Mouse (Mus musculus) urinary bladder, adult 2 months (tissue): ENCODE measurements around the gene Arfgap2. TPM values are rescaled to one million over a fixed set of nuclear protein-coding genes. Genes with fewer than 3 reads are reported as not detected.
A peak's percentile ranks its signal among the peaks of the same experiment; 100 is the strongest.
"Not testable (repeated sequence)": the region's sequence is repeated elsewhere in the genome, so short reads cannot be mapped to it uniquely, and the experiment has no call there.

Source experiments
- DNase-seq: peaks from one replicate; pipeline ENCODE4 v3.0.0; 2022; ENCODE audit warnings: low spot score
- polyA plus RNA-seq: library from polyadenylated mRNA; depleted of rRNA; stranded (reverse); fragments of >200 nt; gene quantifications from 2 replicates; pipeline ENCODE4 v1.2.3, GENCODE M21; 2012; rRNA removed

Arfgap2 gene
- 30.7 and 41.6 TPM in 2 replicates for polyA plus RNA-seq

DNA sequence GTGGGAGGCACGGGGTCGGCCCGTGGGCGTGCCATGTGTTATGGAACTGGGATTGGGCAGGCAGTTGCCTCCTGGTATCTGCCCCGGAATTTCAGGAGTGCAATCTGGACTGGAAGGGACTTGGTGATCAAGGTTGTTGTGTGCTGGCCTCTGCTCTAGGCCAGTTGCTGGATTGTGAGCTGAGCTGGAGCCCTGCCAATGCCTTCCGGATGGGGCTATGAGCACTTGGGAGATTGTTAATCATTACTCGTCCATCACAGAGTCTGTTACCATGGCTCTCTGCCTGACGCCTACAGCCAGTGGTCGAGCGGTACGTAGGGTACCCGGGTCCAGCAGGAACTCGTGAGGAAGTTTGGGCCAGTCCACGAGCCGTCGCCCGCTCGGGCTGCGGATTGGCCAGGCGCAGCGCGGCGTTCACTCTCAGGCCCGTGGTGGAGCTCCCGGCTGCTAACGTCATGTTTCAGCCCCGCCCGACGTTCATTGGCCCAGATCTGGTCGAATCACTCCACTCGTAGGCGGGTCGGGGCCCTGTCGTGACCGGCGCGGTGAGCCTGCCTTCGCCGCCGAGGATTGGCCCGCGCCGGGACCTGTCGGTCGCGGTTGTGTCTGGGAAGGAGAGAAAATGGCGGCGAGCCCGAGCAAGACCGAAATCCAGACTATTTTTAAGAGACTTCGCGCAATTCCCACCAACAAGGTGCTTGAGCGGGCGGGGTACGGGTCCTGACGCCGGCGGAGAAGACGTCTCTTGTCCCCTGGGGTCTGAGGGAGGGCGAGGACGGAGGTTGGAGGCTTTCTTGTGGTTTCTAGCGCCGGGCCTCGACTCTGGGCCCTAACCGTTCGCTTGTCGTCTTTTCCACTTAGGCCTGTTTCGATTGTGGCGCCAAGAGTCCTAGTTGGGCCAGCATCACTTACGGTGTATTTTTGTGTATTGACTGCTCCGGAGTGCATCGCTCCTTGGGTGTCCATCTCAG, at the start of gene Arfgap2:
Arfgap2 (plus strand) TSS at position 264 of the 971 bp plus-strand sequence.
- DNase-seq, result peak; percentile 93

DNA sequence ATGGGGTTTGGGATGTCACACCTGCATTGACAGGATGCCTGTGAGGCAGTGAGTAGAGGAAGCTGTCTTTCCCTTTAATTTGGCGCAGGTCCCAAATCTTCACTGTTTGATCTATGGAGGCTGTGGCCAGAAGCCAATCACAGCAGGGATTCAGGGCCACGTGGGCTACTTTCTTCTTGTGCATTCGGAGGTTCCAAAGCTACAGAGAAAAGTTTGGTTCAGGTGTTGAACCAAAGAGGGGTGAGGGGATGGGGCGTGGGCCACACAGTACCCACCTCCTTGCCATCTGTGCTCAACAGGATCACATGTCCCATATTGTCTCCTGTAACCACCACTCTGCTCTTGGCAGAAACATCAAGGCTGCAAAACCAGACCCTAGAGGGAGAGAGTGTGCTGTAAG, 47.7 kb upstream of the Arfgap2 start:
- DNase-seq, result no peak

DNA sequence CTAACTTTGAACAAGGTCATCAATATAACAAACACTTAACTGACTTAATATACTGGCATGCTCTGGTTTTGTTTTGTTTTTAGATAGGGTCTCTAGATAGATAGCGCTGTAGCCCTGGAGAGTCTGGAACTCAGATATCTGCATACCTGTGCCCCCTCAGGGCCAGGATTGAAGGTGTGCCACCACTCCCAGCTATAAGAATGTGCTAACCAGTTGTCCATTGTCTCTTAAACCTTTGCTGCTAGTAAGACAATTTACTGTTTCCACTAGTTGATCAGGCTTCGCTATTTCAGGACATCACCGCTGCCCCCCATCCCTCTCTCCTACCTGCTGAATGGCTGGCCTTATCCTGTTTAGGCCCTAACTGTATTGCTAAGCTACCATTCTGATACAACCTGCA, 44.3 kb upstream of the Arfgap2 start:
- DNase-seq, result no peak

DNA sequence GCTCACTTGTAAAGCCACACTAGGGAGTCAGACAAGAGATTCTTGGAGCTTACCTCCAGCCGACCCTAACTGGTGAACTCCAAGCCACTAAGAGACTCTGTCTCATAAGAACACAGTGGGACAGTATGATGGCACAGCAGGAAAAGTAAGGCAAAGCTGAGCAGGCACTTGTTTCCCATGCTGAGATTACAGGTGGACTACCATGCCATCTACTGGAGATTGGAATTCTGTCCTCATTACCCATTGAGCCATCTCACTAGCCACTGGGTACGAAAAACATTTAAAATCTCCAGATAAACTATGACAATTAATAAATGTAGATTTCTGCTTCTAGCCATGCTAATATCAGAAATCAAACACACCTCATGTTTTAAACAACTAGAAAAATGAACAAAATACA, 41.2 kb upstream of the Arfgap2 start:
- DNase-seq, result no peak

DNA sequence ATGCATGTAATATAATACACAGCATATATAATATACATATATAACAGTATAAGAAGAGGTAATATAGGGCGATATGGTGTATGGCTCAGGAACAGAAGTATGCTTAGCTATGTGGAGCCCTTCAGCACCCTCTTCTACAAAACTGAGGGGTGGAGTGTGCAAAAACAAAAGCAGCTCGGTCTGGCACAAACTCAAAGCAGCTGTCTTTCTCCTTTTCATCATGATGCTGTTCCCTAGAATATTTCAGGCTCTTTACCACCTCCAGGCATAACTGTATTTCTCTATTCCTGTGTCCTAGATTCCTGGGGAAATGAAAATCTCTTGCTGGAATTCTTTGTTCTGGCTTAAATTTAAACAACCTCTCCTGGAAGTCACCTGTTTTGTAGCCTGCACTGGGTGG, 35.0 kb upstream of the Arfgap2 start:
- DNase-seq, result no peak

DNA sequence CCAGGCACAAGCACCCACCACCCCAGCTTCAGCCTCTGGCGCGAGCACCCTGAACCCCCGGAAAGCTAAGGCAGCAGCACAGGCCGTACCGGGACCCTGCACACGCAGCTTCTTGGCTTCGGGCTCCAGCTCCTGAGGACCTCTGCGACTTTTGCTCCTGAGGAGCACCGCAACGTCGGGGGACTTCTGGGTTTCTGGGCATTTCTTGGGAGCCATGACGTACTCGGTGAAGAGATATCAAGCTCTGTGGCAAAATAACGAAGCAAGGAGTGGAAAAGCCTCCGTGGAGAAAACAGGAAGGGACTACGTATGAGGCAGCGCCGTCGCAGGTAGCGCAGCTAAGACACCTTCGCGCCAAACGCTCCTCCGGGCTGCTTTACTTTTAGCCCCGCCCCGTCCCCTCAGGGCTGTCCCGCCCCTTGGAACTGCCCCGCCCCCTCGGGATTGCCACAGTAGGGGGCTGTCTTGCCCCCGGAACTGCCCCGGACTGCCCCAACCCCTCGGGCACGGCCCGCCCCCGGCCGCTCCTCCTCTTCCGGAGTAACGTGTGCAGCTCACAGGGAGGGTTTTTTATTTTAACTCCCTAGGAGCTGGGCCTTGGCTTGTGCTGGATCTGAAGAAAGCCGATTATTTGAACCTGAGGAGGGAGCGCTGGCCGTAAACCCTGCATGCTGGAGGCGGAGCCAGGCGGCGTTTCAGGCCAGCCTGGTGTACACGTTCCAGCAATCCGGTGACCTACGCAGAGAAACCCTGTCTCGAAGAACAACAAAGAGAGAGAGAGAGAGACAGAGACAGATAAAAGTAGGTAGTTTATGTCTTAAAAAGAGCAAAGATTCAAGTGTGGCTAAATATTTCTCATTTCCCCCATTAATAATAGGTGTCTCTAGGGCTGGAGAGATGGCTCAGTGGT, 27.9 kb upstream of the Arfgap2 start, which contains the start of gene Ddb2:
Ddb2 (minus strand) TSS at position 382 of the 910 bp plus-strand sequence.
- DNase-seq, result peak; percentile 75

DNA sequence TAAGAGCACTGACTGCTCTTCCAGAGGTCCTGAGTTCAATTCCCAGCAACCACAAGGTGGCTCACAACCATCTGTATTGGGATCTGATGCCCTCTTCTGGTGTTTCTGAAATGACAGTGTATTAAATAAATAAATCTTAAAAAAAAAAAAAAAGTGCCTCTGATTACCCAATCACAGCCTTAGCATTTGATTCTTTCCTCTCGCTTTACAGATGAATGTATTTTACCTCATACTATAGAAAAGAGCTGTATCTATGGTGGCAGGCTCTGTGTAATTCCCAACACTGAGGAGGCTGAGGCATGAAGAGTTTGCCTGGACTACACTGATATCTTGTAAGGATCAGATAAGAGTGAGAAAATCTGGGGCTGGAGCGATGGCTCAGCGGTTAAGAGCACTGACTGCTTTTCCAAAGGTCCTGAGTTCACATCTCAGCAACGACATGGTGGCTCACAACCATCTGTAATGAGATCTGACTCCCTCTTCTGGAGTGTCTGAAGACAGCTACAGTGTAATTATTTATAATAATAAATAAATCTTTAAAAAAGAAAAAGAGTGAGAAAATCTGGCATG, 27.2 kb upstream of the Arfgap2 start:
- DNase-seq, result not testable (repeated sequence)

DNA sequence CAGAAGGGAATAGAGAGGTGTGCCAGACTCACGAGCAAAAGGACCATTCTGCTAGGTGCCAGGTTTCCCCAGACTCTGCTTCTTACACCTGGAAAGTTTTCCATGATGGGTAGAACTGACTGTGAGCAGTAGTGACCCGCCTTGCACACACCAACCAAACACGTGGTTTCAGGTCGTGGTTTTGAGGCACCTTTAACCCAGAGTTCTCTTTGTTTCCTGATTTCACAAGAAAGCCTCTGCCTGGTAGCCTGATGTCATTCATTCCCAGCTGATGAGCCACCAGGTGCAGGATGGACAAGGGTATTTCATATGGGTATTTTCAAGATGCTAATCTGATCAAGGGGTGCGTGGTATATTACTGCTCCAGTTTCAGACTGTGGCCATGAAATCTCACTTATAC, 22.2 kb upstream of the Arfgap2 start:
- no peak for DNase-seq

DNA sequence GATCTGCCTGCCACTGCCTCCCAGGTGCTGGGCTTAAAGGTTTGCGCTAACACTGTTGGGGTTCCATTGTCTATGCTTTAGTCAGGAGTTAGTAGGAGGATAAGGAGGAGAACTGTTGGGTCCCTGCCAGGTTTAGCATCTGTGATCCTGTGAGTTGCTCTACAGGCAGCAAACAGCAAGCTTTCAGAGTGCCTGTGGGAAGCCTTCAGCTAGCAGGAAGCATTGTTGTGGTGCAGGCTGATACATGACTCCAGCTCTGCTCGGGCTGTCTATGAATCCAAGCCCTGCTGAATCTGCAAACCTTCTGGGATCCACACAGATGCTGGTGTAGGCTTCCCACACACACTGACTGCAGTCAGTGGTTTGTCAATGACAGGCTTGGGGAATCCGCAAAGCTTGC, 21.4 kb upstream of the Arfgap2 start:
- DNase-seq, result no peak

DNA sequence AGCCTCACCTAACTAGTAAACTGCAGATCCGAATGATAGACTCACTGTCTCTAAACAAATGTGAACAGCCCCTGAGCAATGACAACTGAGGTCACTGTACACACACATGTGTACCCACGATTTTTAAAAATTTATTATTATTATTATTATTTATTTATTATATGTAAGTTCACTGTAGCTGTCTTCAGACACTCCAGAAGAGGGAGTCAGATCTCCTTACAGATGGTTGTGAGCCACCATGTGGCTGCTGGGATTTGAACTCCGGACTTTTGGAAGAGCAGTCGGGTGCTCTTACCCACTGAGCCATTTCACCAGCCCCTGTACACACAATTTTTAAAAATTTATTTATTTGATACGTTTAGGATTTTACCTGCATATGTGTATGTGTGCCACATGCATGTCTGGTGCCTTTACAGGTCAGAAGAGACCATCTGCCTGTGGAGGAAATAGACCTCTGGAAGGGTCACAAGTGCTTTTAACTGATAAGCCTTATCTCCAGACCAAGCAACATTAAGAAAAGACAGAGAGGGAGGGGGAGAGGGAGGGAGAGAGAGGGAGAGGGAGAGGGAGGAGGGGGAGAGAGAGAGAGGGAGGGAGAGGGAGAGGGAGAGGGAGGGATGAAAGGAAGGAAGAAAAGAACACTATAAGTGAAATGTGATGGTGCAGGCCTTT, 20.1 kb upstream of the Arfgap2 start:
- no peak for DNase-seq

DNA sequence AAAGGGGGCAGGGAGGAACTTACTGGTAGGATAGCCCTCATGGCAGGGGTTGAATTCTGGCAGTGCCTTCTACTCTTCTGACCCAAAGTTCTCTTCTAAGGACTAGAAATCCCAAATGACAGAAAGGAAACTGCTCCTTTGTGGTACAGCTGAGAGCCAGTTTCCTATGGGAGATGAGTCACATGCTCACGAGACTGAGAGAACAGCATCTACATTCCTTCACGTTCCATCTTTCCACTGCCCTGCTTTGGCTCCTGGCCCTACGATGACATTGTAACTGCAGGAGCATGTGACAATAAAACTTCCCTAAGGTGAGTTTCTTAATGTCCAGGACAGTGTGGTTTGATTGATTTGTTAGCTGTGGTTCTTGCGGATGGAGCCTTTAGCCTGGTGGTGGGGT, 16.4 kb upstream of the Arfgap2 start:
- no peak for DNase-seq

DNA sequence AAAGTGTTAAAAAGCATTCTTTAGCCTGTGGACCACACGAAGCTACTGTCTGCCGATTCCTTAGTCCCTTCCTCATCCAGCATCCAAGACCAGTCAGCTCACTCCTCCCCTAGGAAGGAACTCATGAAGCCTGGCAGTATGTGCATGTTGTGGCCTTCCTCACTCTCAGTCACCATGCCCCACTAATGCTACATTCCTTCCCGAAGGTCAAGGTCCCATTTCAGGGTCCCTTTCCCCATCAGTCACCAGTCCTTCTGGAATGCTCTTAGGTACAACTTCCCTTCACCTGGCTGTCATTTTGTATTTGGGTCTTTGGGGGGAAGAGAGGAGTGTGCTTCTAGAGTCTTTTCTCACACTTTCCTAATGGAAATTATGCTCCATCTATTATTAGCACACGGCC, 12.8 kb upstream of the Arfgap2 start:
- DNase-seq, result no peak

DNA sequence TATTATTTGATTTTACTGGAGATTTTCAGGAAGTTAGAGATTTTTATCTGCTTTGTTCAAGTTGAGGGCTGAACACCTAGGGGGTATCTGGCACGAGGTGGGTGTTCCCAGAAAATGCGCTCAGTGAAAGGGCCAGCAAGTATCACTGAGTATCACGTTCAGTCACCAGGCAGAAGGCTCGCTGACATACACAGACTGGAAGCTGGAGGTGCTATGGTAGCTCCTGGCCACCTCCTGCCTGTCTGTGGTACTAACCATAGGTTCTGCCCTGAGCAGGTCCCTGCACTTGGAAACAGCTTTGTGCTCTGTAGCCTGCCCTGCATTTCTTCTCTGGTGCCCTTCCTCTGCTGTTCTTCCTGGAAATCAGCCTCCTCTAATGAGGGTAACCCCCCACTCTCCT, 12.3 kb upstream of the Arfgap2 start:
- no peak for DNase-seq

DNA sequence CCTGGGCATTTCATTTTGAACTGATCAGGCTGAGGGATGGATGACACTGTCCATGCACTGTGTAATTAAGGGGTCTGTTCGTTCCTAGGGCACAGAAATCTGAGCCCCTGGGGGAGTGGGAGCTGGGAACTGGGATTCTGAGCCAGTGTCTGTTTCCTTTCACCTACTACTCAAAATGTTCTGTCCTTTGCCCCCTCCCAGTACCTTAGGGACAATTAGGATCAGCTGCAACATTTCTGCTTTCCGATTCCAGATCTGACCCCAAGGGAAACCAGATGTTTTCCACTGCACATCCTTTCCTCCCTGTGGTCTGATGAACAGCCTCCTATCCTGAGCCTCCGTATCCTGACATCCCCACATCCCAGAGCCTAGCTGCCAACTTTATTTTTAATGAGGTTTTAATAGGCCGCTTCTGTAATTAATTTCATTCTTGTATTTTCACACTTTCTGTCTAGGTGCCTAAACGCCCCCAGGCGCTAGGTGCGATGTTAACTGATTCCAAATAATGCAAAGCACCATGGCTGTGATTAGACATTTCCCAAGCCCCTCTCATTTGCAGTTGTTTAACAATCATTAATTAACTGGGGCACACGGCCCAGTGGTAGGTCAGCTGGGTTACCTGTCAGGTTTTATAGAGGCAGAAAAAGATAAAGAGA, 9.9 kb upstream of the Arfgap2 start:
- DNase-seq, result no peak

DNA sequence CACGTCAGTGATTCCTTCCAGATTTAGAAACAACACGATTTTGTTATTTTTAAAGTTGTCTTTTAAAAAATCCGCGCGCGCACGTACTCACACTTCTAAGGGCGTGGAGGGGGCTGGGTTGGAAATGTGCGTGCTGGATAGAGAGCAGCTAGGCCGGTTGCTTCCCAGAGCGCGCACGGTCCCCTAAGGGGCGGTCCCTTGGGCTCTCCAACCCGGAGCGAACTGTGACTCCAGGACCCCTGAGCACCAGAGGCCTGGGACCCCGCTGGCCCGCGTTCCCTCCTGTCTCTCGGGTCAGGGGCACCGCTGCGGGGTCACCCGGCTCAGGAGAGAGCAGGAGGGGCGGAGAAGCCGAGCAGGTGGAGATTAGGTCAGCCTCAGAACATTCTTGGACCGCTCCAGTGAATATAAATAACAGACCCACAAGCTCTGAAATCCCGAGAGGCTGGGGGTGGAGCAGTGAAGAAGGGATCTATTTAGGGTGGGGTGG, 9.1 kb upstream of the Arfgap2 start, which contains the start of gene Pacsin3:
Pacsin3 (plus strand) TSS at position 294 of the 490 bp plus-strand sequence.
- DNase-seq, result no peak

DNA sequence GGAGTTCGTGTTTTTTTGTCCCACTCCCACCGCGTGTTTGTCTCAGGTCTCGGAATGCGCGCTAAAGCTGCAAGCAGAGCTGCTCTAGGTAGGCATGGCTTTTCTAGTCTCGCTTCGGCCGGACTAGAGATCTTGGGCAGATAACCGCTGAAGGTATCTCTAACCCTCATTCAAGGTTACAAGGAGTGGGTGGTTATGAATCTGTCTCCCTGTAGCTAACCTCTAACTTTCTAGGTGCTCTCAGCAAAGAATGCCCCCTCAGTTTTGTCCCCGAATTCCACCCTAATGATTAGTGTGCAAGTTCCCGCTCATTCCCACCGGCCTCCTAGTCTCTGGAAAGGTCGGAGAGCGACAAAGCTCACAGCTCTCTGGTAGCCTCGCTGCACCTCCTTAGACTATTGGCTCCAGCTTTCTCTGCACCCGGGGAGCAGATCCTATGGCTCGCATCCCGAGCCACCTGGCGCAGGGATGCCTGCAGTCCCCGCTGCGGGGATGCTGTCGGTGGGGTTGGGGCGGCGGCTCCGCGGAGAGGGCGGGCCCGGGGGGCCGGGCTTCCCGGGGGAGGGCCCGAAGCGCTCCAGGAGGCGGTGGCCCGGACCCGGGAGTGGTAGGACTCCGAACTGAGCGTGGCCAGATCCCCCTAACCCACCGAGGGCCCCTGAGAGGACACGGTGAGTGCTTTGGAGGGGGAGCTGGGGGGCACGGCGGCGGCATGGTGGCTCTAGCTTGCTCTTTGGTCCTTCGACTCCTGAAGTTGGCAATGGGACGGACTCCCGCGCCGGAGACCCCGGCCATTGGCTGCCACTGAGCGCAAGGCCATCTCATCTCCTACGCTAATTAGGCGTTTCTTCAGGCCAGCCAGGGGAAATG, 8.3 kb upstream of the Arfgap2 start:
- peak; percentile 66 for DNase-seq

DNA sequence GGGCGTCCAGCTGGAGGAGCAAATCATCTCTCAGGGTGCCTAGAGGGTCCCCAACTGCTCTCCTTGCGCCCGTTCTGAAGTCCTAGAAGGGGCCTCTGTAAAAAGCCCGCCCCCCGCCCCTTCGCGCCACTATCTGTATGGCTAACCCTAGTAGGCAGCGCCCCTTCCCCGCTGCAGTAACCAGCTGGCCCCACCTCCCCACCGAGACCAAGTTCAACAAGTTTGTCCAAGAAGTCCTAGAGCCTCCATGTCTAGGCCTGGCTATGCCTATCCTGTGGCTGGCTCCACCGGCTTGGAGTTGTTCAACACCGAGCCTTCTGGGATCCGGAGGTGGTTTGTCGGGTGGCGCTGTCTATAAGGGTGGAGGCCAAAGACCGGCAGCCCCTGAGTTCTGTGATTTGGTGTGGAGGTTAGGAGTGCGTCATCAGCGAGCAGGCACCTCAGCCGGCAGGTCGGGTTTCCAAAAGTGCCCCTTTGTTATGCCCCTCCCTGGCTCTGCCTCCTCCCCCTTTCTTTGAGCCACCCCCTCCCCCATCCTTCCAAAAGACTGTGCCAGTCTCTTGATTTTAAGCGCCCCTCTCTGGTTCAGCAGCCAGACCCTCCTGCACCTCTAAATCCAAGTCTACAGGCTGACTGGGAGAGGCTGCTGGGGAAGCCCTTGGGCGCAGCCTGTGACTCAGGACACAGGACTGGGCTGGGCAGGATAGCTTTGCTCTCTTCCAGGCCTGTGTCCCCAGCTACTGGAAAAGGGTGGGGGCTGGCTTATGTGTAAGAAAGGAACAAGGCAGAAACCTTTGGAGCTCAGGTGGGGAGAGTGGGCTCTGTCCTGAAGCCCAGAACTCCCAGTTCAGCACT, 7.4 kb upstream of the Arfgap2 start:
- DNase-seq, result peak; percentile 51

DNA sequence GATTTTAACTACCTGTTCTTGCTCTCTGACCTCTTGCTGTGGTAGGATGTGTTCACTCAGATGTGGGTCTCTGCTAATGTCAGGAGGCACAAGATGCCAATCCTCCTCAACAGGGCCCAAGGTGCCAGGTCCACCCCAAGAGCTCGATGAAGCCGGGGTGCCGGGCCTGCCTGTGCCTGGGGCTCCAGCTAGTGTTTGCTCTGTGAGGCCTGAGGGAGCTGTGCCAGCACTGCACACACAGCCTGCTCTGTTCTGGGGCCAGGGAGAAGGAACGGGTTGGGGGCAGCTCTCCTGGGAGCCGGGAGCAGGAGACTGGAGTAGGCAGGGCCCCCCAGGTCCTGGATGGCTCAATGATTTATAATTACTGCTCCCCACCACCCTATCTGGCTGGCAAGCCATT, 6.7 kb upstream of the Arfgap2 start:
- no peak for DNase-seq

DNA sequence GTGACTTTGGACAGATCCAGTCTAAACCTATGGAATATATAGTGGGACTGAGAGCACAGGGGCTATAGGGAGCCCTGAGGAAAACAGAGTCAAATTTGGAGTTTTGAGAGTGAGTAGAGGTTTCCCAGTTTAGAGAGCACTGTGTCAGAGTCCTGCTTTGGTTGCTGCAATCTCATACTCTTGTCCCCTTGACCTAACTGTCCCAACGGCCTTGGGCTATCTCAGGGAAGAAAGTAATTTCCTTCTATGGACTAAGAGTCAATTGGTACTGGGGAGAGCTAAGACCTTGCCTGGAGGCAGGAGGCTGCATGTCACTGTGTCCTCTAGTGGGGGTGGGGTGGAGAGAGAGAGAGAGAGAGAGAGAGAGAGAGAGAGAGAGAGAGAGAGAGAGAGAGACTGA, 5.9 kb upstream of the Arfgap2 start:
- DNase-seq, result no peak
